Mouse (Mus musculus) kidney, adult 18-20 months (tissue): ENCODE measurements around the gene Otub2.
"Not testable (repeated sequence)": the region's sequence is repeated elsewhere in the genome, so short reads cannot be mapped to it uniquely, and the experiment has no call there.

Experiments
- DNase-seq: peaks from one replicate; pipeline ENCODE4 v3.0.0; 2021

Gene Otub2

DNA sequence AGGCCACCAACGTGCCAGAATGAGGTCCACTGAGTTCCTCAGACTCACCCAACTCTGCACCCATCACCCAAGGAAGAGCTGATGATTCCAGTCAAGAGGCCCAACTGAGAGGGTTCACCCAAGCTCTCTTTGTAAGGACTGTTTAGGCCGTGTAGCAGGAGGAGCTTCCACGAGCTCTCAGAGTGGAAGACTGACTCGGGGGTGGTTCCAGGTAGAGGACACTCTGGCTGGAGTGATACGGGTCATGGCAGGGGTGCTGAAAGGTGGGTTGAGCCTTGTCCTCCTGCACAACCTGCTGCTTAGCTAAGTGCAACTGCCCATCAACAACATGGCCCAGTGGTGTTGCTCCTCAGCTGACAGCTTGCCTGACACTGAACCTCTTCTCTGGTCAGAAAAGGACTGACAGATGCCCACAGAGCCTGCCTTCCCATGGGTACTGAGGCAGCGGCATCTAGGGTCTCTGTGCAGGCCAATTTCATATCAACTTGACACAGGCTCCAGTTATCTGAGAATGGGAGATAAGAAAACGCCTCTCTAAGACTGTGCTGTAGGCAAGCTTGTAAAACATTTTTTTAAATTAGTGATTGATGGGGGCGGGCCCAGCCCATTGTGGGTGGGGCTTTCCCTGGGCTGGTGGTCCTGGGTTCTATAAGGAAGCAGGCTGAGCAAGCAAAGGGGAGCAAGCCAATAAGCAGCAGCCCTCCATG is 14.8 kb upstream of the Otub2 start:
- DNase-seq = no peak

DNA sequence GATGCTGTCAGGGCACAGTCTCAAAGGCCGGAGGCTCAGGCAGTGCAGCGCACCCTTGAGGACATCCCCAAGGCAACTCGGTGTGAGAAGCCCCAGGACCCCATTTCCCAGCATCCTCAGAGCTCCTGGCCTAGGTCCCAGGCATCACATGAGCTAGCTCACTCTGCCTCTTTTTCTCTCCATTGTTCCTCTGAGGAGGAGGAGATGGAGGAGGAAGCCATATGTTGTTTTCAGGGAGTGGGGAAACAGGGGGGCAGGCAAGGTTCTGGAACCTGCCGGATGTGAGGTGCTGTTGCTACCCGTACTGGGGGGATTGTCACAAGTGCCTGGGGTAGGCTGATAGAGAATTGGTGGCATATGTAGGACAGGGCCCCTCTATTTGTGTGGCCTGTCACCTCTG is 12.4 kb upstream of the Otub2 start:
- no peak for DNase-seq

DNA sequence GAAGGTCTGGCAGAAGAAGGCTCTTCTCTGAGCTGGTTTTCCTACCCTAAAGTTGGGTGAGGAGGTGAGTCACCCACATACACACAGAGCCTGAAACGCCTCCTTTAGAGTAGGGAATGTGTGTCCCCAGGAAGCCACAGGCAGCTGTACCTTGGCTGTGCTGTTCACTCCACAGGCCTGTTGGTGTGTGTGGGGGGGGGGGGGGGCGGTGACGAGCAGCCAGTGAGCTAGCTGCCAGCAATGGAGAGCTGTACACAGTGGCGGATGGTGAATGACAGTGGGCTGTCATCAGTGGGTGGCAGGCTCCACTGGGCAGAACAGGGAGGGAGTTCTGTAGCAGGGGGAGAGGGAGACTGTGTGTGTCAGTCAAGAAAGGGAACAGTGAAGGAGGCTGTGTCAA is 11.7 kb upstream of the Otub2 start:
- no peak for DNase-seq

DNA sequence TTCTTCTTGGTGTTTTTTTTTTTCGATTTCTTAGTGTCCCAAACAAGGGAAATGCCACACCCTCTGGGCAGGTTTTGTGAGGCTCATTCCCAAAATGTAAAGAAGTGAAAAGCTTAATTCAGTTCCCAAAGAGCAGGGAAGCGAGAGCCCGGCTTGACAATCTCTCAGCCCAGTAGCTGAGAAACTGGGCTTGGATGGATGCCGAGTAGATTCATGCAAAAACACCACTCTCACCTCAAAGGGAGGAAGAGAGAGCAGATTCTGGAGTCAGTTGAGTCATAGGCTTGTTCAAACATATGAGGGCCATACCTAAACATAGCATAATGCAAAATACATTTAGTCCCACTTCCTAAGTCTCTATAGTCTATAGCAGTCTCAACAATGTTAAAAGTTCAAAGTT is 8.3 kb upstream of the Otub2 start:
- DNase-seq = no peak

DNA sequence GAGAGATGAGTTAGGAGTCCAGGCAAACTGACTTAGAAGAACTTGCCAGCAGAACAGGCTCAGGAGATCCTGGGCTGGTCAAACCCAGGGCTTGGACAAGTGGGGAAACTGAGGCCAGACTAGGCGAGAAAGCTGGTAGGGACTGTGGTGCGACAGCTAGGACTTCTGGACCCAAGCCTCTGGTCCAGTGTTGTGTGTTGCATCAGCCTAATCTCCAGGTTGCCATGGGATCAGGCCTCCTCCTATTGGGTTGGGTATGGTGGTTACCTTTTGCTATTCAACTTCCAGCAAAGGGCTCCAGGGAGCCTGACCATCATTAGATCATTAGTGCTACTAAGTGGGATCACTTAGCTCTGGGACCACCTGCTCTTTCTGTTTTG is 856 bp downstream of the Otub2 start:
- DNase-seq = no peak

DNA sequence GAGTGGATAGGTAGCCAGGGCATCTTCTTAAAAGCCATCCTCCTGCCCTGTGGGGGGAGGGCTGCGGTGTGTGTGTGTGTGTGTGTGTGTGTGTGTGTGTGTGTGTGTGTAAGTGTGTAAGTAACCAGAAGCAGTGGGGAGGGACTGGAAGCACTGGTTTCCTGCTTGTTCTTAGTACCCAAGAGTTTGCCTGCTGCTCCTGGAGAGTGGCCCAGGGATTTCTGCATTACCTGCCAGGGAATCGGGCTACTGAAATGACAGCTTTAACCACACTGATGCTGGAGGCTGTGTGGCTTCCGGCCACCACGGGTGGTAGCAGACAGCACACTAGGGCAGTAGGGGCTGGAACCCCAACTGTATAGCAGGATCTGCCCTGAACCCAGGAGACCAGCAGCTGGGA is 1.5 kb downstream of the Otub2 start:
- DNase-seq = no peak

DNA sequence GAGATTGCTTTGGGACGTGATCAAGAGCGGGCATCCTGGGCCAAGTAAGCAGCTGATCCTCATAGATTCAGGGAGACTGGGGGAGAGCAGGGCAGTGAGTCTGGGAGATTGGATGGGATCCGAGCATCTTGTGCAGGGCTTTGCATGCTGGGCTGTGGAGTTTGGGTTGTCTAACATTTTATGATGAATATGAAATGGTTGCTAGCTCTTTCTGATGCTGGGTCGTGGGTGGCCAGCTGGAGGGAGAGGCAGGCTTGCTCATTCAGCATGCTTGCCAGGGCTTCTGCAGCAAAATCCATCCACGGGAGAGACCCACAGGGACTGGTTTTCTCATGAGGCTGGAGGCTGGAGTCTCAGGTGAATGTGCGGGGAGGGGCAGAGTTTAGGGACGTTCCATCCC is 2.6 kb downstream of the Otub2 start:
- DNase-seq = no peak

DNA sequence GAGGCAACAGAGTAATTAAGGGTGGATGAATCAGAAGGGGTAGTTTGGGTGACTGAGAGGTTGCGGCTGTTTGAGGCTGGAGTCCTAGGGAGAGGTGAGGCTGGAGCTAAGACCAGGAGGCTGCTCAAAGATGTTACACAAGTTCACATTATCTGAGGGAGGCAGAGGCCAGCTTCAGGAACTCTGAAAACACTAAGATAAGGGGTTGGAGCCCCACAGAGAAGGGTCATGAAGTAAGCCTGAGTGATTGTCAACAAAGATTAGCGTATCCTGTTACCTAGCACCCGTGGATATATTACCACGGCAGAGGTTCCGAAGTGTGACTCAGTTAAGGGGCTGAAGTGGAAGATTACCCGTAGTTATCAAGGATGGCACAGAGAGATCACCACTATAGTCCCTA is 5.0 kb downstream of the Otub2 start:
- no peak for DNase-seq

DNA sequence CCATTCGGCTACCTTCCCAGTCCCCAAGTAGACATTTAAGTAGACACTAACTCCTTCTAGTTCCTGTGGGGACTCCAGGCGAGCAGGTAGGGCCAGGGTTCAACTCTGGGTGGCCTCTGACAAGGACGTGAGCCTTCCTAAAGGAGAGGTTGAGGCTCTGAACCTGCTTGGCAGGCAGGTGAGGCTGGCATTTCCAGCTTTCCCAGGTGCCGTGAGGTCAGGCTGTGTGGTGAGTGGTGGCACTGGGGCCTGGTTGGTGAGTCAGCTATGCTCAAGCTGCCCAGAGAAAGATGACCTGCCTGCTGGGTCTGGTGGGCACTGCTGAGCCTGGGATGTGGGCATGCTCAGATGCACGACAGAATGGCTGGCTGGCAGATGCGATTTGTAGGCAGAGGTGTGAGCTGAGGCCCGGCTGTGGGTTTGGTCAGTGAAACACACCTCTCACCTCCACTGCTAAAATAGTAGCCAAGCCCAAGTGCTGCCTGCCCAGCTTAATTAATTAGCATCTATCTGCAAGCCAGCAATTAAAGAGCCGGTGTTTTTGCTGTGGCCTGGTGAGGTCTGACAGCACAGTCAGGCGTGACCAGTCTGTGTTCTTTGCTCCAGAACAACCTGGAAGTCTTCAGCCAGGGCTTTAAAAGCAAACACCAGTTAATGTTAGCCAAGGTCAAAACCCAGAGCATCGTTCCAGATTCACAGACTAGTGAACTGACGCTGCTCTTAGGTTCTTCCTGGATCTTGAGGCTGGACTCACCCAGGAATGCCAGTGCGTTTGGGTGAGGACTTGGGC is 7.2 kb downstream of the Otub2 start:
- peak; percentile 41 for DNase-seq

DNA sequence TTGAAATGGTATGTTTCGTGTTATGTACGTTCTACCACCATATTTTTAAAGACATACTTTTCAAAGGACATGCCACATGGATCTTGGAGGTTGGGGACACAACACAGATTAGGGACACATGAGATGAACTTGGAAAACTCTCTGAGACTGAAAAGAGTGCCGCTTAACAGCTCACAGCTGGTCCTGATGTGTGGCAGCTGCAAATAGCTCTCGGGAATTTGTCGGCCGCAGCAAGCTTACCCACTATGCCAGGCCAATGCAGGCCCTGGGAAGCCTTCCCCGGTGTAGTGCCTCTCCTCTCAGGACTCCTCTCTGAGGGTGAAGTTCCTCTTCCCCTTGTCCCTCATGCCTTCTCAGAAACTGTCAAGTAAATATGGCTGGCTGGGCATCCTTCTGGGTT is 8.3 kb downstream of the Otub2 start:
- DNase-seq = no peak

DNA sequence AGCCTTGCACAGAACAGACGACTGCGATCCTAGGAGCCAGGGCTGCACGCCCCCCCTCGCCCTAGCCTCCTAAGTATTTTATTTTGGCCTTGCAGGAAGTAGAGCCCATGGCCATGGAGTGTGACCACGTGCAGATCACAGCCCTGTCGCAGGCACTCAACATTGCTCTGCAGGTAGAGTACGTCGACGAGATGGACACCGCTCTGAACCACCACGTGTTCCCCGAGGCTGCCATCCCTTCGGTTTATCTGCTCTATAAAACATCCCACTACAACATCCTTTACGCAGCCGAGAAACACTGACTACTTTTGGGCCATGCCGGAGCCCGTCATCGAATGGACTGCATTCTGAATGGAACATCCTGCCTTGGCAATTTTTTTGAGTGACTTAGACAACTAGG is 15.6 kb downstream of the Otub2 start:
- no peak for DNase-seq

DNA sequence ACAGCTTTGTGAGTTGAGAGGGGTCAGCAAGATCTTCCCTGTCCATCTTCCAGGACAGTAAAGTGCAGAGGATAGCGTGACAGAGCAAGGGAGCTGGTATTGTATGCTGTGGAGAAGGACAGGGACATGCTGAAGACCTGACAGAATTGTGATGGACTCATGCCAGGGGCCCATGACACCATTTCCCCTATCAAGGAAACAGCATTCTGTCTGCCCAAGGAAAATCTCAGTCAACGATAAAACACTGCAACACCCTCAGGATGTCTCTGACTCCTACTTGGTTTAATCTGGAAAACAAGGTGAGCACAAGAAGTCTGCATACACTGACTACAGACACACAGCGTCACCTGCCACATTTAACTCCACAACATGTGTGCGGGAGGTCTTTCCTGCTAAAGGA is 19.2 kb downstream of the Otub2 start, which contains the start of gene 9330161L09Rik:
TSS of gene 9330161L09Rik (minus strand) at position 101 of the 400 bp plus-strand sequence.
- DNase-seq = no peak

DNA sequence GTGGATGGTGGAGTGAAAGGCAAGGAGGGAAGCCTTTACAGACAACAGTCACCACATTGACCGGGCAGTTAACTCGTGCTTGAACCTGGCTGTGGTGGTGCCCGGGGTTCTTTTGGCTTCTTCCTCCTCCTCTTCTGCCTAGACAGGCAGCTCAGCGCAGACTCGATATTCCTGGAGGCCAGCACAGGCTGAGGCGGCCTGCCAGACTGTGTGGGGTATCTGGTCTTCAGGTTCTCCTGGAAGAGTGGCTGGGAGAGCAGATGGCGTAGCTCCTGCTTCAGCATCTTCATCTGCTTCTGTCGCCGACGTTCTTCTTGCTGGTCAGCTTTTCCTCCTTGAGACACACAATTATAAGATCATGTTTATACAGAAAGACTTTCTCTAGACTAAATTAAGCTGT is 19.7 kb downstream of the Otub2 start:
- no peak for DNase-seq

DNA sequence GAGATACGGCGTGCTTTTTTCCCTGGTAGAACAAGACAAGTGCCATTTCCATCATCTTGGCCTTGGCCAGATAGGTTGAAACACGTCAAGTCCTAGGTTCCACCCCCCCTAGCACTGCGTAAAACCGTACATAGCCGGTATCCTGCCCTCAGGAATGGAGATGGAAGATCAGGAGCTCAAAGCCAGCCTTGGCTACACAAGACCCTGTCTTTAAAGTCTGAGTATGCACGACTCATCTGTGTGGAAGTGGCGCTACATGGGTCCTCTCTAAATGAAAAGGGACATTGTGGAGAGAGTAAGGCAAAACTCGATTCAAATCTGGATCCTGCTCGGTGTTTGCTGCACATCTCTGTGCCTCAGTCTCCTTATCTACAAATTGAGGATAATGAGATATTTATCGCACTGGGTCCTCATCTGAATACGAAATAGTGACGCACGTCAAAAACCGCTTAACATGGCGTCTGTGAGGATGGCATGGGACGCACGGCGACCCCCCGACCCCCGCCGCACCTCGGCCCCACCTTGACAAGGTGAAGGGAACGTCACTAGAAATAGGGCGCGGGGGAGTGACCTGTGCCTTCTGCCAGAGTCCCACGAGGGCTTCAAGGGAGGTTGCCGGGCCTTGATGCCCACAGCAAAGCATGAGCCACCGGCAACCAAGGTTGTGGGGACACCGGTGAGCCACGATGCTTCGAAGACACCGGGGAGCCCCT is 36.7 kb downstream of the Otub2 start:
- no peak for DNase-seq

DNA sequence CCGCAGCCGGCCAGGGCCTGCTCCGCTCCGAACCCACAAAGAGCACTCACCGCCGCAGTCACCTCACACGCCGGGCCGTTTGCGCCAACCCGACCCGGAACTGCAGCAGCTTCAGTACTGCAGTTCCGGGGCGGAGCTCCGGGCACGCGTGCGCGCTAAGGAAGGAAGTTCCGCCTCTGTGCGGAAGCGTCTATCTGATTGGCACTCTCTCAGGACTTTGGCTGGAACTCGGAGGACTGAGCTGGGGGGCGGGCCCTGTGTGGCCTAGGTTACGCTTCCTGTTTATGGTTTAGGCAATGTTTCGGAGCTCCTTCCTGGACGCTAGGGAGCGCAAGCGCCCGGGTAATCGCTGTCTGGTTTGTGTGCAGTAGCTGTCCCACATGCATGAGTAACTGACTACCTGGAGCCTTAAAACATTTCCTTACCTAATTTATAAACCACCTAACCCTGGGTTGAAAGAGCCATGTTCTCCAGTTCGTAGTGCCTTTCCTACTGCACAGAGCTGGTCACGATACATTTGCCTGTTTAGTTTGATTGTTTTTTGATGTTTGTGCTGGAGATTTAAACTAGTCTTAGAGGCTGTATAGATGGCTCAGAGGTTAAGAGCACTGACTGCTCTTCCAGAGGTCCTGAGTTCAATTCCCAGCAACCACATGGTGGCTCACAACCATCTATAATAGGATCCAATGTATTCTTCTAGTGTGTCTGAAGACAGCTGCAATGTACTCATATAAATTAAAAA is 37.4 kb downstream of the Otub2 start, which contains the start of gene Ddx24:
TSS of gene Ddx24 (minus strand) at position 102 of the 742 bp plus-strand sequence.
- peak; percentile 98 for DNase-seq

DNA sequence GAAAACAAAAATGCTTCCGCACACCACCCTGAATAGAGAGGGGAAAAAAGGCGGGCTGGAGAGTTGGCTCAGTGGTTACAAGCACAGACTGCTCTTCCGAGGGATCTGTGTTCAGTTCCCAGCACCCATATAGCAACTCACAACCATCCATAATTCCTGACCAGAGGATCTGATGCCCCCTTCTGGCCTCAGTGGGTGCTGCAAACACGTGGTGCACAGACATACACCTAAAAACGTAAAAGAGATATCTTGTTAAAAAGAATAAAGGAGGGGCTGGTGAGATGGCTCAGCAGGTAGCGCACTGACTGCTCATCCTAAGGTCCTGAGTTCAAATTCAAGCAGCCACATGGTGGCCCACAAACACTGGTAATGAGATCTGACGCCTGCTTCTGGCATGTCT is 38.2 kb downstream of the Otub2 start:
- DNase-seq = no peak

DNA sequence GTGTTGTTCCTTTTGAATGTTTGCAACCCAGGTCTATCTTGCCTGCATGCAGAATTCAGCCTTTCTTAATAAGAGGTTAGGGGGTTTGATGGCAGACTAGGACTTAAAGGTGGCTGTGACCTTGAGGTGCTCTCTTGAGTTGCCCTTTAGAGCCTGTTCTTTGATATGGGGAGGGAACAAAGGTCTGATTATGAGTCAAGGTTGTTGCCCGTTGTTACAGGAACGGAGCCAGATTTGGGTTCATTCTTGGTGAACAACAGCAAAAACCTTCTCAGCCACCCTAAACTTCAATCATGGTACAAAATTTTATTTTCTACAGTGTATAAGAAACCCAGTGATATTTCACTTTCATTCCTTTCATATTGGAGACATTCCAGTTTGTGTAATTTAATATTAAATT is 44.9 kb downstream of the Otub2 start:
- no peak for DNase-seq

DNA sequence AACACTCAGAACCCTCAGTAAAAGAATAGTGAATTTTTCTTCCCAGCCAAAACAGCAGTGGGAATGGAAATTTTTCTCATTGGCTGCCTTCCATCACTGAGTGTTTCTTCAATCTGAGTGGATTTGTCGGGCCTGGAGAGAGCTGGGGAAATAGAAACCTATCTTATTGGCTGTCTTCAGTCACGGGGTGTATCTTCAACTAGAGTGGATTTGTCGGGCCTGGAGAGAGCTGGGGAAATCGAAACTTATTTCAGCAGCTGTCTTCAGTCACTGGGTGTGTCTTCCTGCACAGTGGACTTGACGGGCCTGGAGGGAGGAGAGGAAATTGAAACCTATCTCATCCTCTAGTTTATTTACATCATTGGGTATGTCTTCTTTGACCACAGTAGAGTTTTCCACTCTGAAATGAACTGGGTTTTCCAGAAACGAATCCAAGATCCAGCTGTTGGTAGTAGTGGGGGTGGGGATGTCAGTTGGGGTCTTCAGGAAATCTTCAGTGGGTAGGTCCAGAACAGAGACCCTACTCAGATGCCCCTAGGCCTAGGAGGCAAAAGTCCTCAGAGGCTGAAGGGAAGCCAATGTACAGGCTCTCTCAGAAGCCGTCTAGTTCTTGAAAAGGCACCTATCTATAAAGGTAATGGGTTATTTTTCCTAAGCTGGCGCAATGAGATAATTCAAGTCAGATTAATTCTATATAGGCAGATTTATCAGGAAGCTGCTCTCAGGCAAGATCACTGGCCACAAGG is 45.7 kb downstream of the Otub2 start, which contains the start of gene Ifi27:
TSS of gene Ifi27 (plus strand) at position 226 of the 746 bp plus-strand sequence.
- DNase-seq = peak; percentile 65

DNA sequence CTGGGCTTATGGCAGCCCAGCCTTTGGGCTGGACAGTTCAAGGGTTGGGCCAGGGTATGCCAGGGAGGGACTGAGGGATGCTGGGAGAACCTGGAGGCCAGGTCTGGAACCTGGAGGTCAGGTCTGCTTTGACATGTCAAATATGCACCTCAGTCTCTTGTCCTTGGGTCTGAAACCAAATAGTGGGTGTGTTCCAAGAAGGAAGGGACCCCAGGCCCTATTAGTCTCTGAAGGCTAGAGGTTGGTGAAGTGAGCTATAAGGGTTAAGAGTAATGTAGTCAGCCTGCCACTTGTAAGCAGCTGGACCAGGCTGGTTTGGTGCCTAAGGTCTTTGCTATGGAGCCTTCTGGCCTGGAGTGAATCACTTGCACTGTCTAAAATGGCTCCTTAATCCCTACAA is 46.4 kb downstream of the Otub2 start:
- no peak for DNase-seq

DNA sequence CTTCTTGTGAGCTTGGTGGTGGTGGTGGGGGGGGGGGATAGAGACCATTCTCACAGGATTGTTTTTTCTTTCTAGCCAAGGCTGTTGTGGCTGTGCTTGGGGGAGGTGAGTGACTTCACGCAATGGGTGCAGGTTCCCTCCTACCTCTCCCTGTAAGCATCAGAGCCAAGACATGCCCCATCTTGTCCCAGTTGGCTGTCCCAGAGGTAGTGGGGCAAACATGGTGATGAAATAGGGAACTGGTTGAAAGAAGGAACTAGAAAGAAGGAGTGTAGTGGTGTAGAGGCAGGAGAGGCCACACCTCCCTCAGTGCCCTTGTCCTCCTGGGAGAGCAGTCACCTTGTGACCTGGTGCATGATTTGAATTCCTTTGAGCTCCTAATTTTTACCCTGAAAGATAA is 49.1 kb downstream of the Otub2 start:
- no peak for DNase-seq

DNA sequence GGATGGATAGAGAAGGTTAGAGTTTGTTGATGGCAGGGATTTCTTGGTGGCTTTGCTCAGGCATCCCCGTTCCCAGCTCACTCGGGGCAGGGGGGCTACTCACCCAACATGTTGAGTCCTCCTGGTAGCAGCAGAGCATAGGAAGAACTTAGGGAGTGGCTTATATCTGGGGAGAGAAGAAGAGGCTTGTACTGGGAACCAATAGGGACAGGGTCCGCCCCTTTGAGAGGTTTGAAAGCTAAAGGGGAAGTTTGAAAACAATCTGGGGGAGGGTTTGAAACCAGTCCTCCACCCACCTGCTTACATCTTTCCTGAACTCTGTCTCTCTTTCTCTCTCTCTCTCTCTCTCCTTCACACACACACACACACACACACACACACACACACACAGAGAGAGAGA is 55.0 kb downstream of the Otub2 start, which contains the start of gene Ifi27l2a:
TSS of gene Ifi27l2a (minus strand) at position 157 of the 400 bp plus-strand sequence.
- no peak for DNase-seq

DNA sequence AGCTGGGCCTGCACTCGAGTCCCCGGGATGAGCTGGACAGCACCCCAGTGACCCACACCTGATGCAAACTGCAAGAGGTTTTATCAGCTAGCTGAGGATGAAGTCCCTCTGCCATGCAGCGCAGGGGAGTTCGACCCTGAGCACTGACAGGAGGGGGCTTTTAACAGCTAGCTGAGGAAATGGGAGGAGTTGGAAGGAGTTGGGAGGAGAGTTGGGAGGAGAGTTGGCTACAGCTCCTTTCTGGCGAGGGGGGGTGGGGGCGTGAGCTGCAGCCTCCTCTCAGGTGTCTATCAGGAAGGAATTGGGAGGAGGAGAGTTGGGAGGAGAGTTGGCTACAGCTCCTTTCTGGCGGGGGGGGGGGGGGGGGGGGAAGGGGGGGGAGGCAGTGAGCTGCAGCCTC is 55.8 kb downstream of the Otub2 start:
- not testable (repeated sequence) for DNase-seq
